ENCODE assay signal across 11 mouse cellular contexts in genomic region chr5:51726762-51727161, GRCm38 (mm10).
"Had no signal": no experiment of that assay in that cellular context is flagged by ENCODE, and none has a peak within 500 bp of the region (broad histone marks: within the 10 kb centered on the region; RNA-seq: fewer than 3 reads in every experiment).

No protein-coding gene starts in this region.

- H3K36me3 ChIP-seq: limb, embryonic 15.5 days; liver, embryonic 12.5 days; midbrain, embryonic 10.5 days; neural tube, embryonic 15.5 days had no signal

- H3K4me2 ChIP-seq: limb, embryonic 15.5 days; liver, embryonic 12.5 days; neural tube, embryonic 15.5 days had no signal

- H3K4me3 ChIP-seq: limb, embryonic 15.5 days; liver, embryonic 12.5 days; midbrain, embryonic 10.5 days; myocyte; neural tube, embryonic 15.5 days had no signal

- H3K27ac ChIP-seq: kidney, postnatal 0 days; limb, embryonic 15.5 days; liver, embryonic 12.5 days; midbrain, embryonic 10.5 days; neural tube, embryonic 15.5 days had no signal

- ATAC-seq: liver, embryonic 12.5 days had no signal

- H3K27me3 ChIP-seq: liver, embryonic 12.5 days; neural tube, embryonic 15.5 days had no signal

- H3K4me1 ChIP-seq: limb, embryonic 15.5 days; liver, embryonic 12.5 days had no signal

- H3K9me3 ChIP-seq: limb, embryonic 15.5 days; liver, embryonic 12.5 days; midbrain, embryonic 10.5 days; neural tube, embryonic 15.5 days had no signal

- H3K9ac ChIP-seq: limb, embryonic 15.5 days; liver, embryonic 12.5 days; neural tube, embryonic 15.5 days had no signal

- DNase-seq: kidney, adult 9 months; kidney, postnatal 36 days; lung, postnatal 36 days; midbrain, embryonic 14.5 days; thymus, postnatal 36 days had no signal
